Mouse (Mus musculus) MEL (cell line): ENCODE measurements around the gene Actc1. TPM values are rescaled to one million over a fixed set of nuclear protein-coding genes. Genes with fewer than 3 reads are reported as not detected.

Experiments
- DNase-seq: peaks from one replicate; pipeline ENCODE4 v3.0.0; 2011; ENCODE audit warnings: low read depth, low spot score
- H3K27ac ChIP-seq: 2 replicates; pipeline ENCODE4 v1.5.1; 2012; ENCODE audit warnings: low read depth, mild to moderate bottlenecking, control low read depth, low read length, moderate library complexity; ENCODE audit not compliant: control insufficient read depth
- H3K27me3 ChIP-seq, 2 experiments: fragments of 150-350 bp in 1 of 2; sonication (generic) in 1 of 2; 2 replicates each; pipeline ENCODE4 v1.6.1; 2012; ENCODE audit warnings: low read length in 2 of 2, mild to moderate bottlenecking in 2 of 2, improper control_type of control experiment in 1 of 2, moderate library complexity in 1 of 2; ENCODE audit not compliant: insufficient read depth in 2 of 2, control insufficient read depth in 1 of 2
- H3K36me3 ChIP-seq, 2 experiments: 2 replicates each; pipeline ENCODE4 v1.6.1; 2012 to 2014; ENCODE audit warnings: low read length in 2 of 2, improper control_type of control experiment in 1 of 2, inconsistent platforms in 1 of 2, mild to moderate bottlenecking in 1 of 2; ENCODE audit not compliant: insufficient read depth in 2 of 2, control insufficient read depth in 1 of 2
- H3K4me1 ChIP-seq, 2 experiments: fragments of 150-350 bp in 1 of 2; sonication (generic) in 1 of 2; 2 replicates each; pipeline ENCODE4 v1.6.1; 2012; ENCODE audit warnings: low read length in 2 of 2, improper control_type of control experiment in 1 of 2, mild to moderate bottlenecking in 1 of 2; ENCODE audit not compliant: insufficient read depth in 2 of 2, control insufficient read depth in 1 of 2
- H3K4me3 ChIP-seq, 2 experiments: fragments of 150-350 bp in 1 of 2; sonication (generic) in 1 of 2; 2 replicates each; pipeline ENCODE4 v1.5.1; 2012; ENCODE audit warnings: low read depth in 2 of 2, low read length in 2 of 2, mild to moderate bottlenecking in 2 of 2, moderate library complexity in 2 of 2, control low read depth in 1 of 2, improper control_type of control experiment in 1 of 2; ENCODE audit not compliant: control insufficient read depth in 1 of 2, insufficient read depth in 1 of 2
- H3K79me2 ChIP-seq: 2 replicates; pipeline ENCODE4 v1.6.1; 2012; ENCODE audit warnings: mild to moderate bottlenecking, low read length, moderate library complexity; ENCODE audit not compliant: control insufficient read depth, poor library complexity, insufficient read depth
- H3K9ac ChIP-seq: 2 replicates; pipeline ENCODE4 v1.6.1; 2012; ENCODE audit warnings: low read depth, mild to moderate bottlenecking, control low read depth, low read length, moderate library complexity; ENCODE audit not compliant: control insufficient read depth, poor library complexity, severe bottlenecking
- H3K9me3 ChIP-seq: fragments of 150-350 bp; sonication (generic); replicated peaks from 2 replicates; pipeline ENCODE4 v1.6.1; 2012; ENCODE audit warnings: mild to moderate bottlenecking, low read length, improper control_type of control experiment, moderate library complexity; ENCODE audit not compliant: insufficient read depth
- BHLHE40 ChIP-seq: IDR thresholded peaks from 2 replicates; pipeline ENCODE4 v1.6.1; 2012; ENCODE audit warnings: low read depth, mild to moderate bottlenecking, inconsistent platforms, low read length, improper control_type of control experiment, borderline replicate concordance
- CHD1 ChIP-seq: IDR thresholded peaks from 2 replicates; pipeline ENCODE4 v1.6.1; 2012; ENCODE audit warnings: low read depth, mild to moderate bottlenecking, inconsistent platforms, low read length, improper control_type of control experiment
- CHD2 ChIP-seq: IDR thresholded peaks from 2 replicates; pipeline ENCODE4 v1.6.1; 2011; ENCODE audit warnings: low read length, improper control_type of control experiment
- CTCF ChIP-seq, 3 experiments: IDR thresholded peaks in 2 of 3; conservative IDR thresholded peaks in 1 of 3; 2 replicates each; pipeline ENCODE4 v1.5.1; 2011 to 2012; ENCODE audit warnings: low read length in 3 of 3, low read depth in 2 of 3, mild to moderate bottlenecking in 2 of 3, improper control_type of control experiment in 1 of 3, inconsistent platforms in 1 of 3, mixed read lengths in 1 of 3, moderate library complexity in 1 of 3; ENCODE audit not compliant: control insufficient read depth in 1 of 3, insufficient read depth in 1 of 3, poor library complexity in 1 of 3, severe bottlenecking in 1 of 3
- E2F4 ChIP-seq: IDR thresholded peaks from 2 replicates; pipeline ENCODE4 v1.6.1; 2011; ENCODE audit warnings: low read depth, low read length, improper control_type of control experiment, borderline replicate concordance
- ELF1 ChIP-seq: IDR thresholded peaks from 2 replicates; pipeline ENCODE4 v1.6.1; 2014; ENCODE audit warnings: low read depth, mild to moderate bottlenecking, inconsistent platforms, low read length, improper control_type of control experiment, moderate library complexity
- MAFK ChIP-seq: IDR thresholded peaks from 2 replicates; pipeline ENCODE4 v1.6.1; 2011; ENCODE audit warnings: low read depth, mild to moderate bottlenecking, low read length, improper control_type of control experiment, borderline replicate concordance
- MAZ ChIP-seq: IDR thresholded peaks from 2 replicates; pipeline ENCODE4 v1.6.1; 2012; ENCODE audit warnings: low read depth, mild to moderate bottlenecking, inconsistent platforms, low read length, improper control_type of control experiment
- MXI1 ChIP-seq: IDR thresholded peaks from 2 replicates; pipeline ENCODE4 v1.6.1; 2011; ENCODE audit warnings: mild to moderate bottlenecking, low read depth, low read length, improper control_type of control experiment
- MYB ChIP-seq: IDR thresholded peaks from 2 replicates; pipeline ENCODE4 v1.6.1; 2011; ENCODE audit warnings: mild to moderate bottlenecking, low read depth, low read length, improper control_type of control experiment
- NELFE ChIP-seq: IDR thresholded peaks from 2 replicates; pipeline ENCODE4 v1.6.1; 2011; ENCODE audit warnings: low read depth, low read length, improper control_type of control experiment
- NRF1 ChIP-seq: IDR thresholded peaks from 2 replicates; pipeline ENCODE4 v1.6.1; 2014; ENCODE audit warnings: low read depth, mild to moderate bottlenecking, inconsistent platforms, low read length, improper control_type of control experiment, moderate library complexity; ENCODE audit not compliant: poor library complexity, insufficient read depth, severe bottlenecking
- POLR2A ChIP-seq, 2 experiments: IDR thresholded peaks; 2 replicates each; pipeline ENCODE4 v1.6.1; 2011 to 2012; ENCODE audit warnings: low read length in 2 of 2, mild to moderate bottlenecking in 2 of 2, control low read depth in 1 of 2, improper control_type of control experiment in 1 of 2, low read depth in 1 of 2, moderate library complexity in 1 of 2; ENCODE audit not compliant: control insufficient read depth in 1 of 2, insufficient read depth in 1 of 2, poor library complexity in 1 of 2
- POLR2AphosphoS5 ChIP-seq: IDR thresholded peaks from 2 replicates; pipeline ENCODE4 v1.6.1; 2012; ENCODE audit warnings: low read depth, borderline replicate concordance, mild to moderate bottlenecking, inconsistent platforms, low read length, moderate library complexity, mixed read lengths
- RAD21 ChIP-seq: IDR thresholded peaks from 2 replicates; pipeline ENCODE4 v1.6.1; 2011; ENCODE audit warnings: mild to moderate bottlenecking, low read depth, low read length, improper control_type of control experiment
- SIN3A ChIP-seq: IDR thresholded peaks from 2 replicates; pipeline ENCODE4 v1.6.1; 2012; ENCODE audit warnings: low read length, improper control_type of control experiment, inconsistent platforms
- SMC3 ChIP-seq: IDR thresholded peaks from 2 replicates; pipeline ENCODE4 v1.6.1; 2011; ENCODE audit warnings: low read depth, low read length, improper control_type of control experiment
- TCF12 ChIP-seq: IDR thresholded peaks from 2 replicates; pipeline ENCODE4 v1.6.1; 2014; ENCODE audit warnings: low read depth, mild to moderate bottlenecking, inconsistent platforms, low read length, improper control_type of control experiment, moderate library complexity
- USF1 ChIP-seq: IDR thresholded peaks from 2 replicates; pipeline ENCODE4 v1.6.1; 2014; ENCODE audit warnings: low read depth, mild to moderate bottlenecking, inconsistent platforms, low read length, improper control_type of control experiment, moderate library complexity
- ZKSCAN1 ChIP-seq: IDR thresholded peaks from 2 replicates; pipeline ENCODE4 v1.6.1; 2012; ENCODE audit warnings: low read depth, mild to moderate bottlenecking, inconsistent platforms, low read length, improper control_type of control experiment, moderate library complexity
- polyA plus RNA-seq, 2 experiments: library from polyadenylated mRNA; stranded (reverse) in 1 of 2; unstranded in 1 of 2; fragments of >175 nt in 1 of 2; fragments of >200 nt in 1 of 2; gene quantifications; 2 replicates each; pipeline versions ENCODE4 v1.2.1 to v1.2.4; 2012; ENCODE audit warnings: low replicate concordance in 2 of 2, low read depth in 1 of 2; ENCODE audit not compliant: insufficient read length in 2 of 2, insufficient read depth in 1 of 2, missing spikeins in 1 of 2
- total RNA-seq: library from RNA; depleted of rRNA; stranded (reverse); fragments of 300-350 nt; gene quantifications from 2 replicates; pipeline ENCODE4 v1.2.3, GENCODE M21; 2012

Actc1 gene
- total and polyA plus RNA-seq, 3 experiments = not detected

DNA sequence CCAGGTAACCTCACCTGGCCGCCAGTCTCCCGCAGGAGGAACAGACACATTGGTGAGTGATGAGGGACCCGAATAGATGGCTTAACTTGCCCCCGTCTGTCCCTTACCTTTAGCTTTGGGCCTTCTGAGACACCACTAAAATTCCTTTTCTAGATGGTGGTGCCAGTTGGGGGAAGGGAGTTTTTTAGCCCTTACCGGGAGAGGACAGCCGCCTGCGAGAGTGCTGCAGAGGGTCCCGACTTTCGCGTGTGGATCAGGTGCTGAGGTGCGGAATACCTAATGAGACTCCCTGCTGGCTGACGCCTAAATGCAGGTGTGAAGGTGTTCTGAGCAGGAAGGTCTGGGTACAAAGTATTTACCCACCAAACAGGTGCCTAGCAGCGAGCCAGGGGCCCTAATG is 39.5 kb downstream of the Actc1 start (continued):
- TF ChIP-seq ELF1 (no peak), CTCF (IDR thresholded peaks at IDR 0.05 in 2 of 3, conservative IDR thresholded peaks at IDR 0.05 in 1 of 3; ENCODE audit: control insufficient read depth in 1 of 3, insufficient read depth in 1 of 3, low read depth in 2 of 3, low read length in 3 of 3, poor library complexity in 1 of 3, severe bottlenecking in 1 of 3) (no peak), MYB (no peak), CHD1 (no peak), MAZ (no peak), SMC3 (no peak), SIN3A (no peak)

DNA sequence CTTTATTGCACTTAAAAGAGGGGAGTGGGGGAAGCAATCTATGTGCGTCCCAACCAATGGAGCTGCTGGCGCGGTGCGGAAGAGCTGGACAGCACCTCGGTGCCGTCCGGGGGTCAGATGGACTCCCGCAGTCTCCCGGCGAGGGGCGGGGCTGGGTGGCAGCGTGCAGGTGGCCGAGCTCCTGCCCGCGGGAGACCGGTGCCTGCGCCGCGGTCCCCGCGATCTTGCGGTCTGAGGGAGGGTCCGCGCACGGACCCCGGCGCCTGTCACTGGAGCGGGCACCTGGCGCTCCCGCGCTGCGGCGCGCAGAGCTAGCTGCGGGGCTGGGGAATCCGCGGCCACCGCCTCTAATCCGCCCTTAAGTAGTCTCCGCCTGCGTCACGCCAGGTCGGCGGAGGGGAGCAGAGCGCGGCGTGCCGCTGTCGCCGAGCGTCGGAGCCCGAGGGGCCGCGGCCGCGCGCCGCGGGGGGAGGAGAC is 40.0 kb downstream of the Actc1 start, which contains the start of gene Gjd2:
Gene Gjd2 (minus strand): TSS at position 325 of the 477 bp plus-strand sequence.
- Histone ChIP-seq H3K79me2 (no peaks in the 10 kb centered on the region), H3K36me3 (no peaks in the 10 kb centered on the region), H3K4me1 (no peaks in the 10 kb centered on the region), H3K27ac (no peak within 1 kb of the TSS), H3K9me3 (no peaks in the 10 kb centered on the region), H3K9ac (no peak within 1 kb of the TSS), H3K4me3 (no peak within 1 kb of the TSS)
- no peak for DNase-seq
- TF ChIP-seq CHD2 (no peak), NELFE (no peak), POLR2AphosphoS5 (no peak), RAD21 (no peak), MAFK (no peak), NRF1 (no peak), MXI1 (no peak), BHLHE40 (no peak), POLR2A (IDR thresholded peaks at IDR 0.05; ENCODE audit: control insufficient read depth in 1 of 2, insufficient read depth in 1 of 2, low read depth in 1 of 2, low read length in 2 of 2, poor library complexity in 1 of 2) (no peak), MYB (no peak), MAZ (no peak), TCF12 (no peak), USF1 (no peak), E2F4 (no peak), ZKSCAN1 (no peak)
- TF ChIP-seq, all 39 proteins: peak for 0
- no peaks in the 10 kb centered on the region; a peak in 1 of 4 replicates for H3K27me3 ChIP-seq
